Mouse (Mus musculus): ENCODE results near the gene Rps19bp1. TPM values are rescaled to one million over a fixed set of nuclear protein-coding genes. Genes with fewer than 3 reads are reported as not detected.

Rps19bp1 gene
- total and polyA plus RNA-seq, 3 experiments = 78.9 to 155 TPM; not detected in 1

- Histone ChIP-seq H3K79me2 (ENCODE audit: control insufficient read depth, insufficient read depth, low read length, poor library complexity) (peaks cover 37% of the 10 kb centered on the region), H3K9ac (ENCODE audit: control insufficient read depth, low read depth, low read length, poor library complexity, severe bottlenecking) (no peak overlapping the region), H3K4me1 (ENCODE audit: control insufficient read depth in 1 of 2, insufficient read depth in 2 of 2, low read length in 2 of 2) (peaks cover 0 to 11% of the 10 kb centered on the region in 2 experiments; a peak in 2 of 4 replicates), H3K27ac (ENCODE audit: control insufficient read depth, low read depth, low read length) (no peak overlapping the region), H3K9me3 (replicated peaks; ENCODE audit: insufficient read depth, low read length) (no peaks in the 10 kb centered on the region), H3K27me3 (ENCODE audit: control insufficient read depth in 1 of 2, insufficient read depth in 2 of 2, low read length in 2 of 2) (no peaks in the 10 kb centered on the region), H3K36me3 (ENCODE audit: control insufficient read depth in 1 of 2, insufficient read depth in 2 of 2, low read length in 2 of 2) (peaks cover 7 to 11% of the 10 kb centered on the region in 2 experiments; a peak in 3 of 4 replicates), H3K4me3 (ENCODE audit: control insufficient read depth in 1 of 2, insufficient read depth in 1 of 2, low read depth in 2 of 2, low read length in 2 of 2) (no peak overlapping the region)
- no peak for DNase-seq (ENCODE audit: low read depth, low spot score)
- no peak for TF ChIP-seq POLR2AphosphoS2 (IDR thresholded peaks at IDR 0.05; ENCODE audit: low read length)
- no peak for TF ChIP-seq E2F4 (IDR thresholded peaks at IDR 0.05; ENCODE audit: borderline replicate concordance, low read depth, low read length)
Measured at GRCm38 (mm10) chr15:80259406-80260045, 4.6 kb downstream of the Rps19bp1 start.

GRCm38 (mm10) chr15:80258240-80259170, 5.6 kb downstream of the Rps19bp1 start:
- peak overlapping the region; percentile 95 for H3K27ac ChIP-seq (ENCODE audit: control insufficient read depth, low read depth, low read length)
- TF ChIP-seq CHD2 (IDR thresholded peaks at IDR 0.05; ENCODE audit: low read length) (peak; percentile 49; the same call in 1 of the 2 replicates), POLR2AphosphoS2 (IDR thresholded peaks at IDR 0.05; ENCODE audit: low read length) (0 out of 2 replicates have a peak, but pooled peaks have one; percentile 20), USF2 (IDR thresholded peaks at IDR 0.05; ENCODE audit: borderline replicate concordance in 1 of 2, insufficient read depth in 1 of 2, low read depth in 1 of 2, low read length in 2 of 2) (no peak), GATA1 (IDR thresholded peaks at IDR 0.05; ENCODE audit: low read depth, low read length) (no peak), SIN3A (IDR thresholded peaks at IDR 0.05; ENCODE audit: low read length) (0 out of 2 replicates have a peak, but pooled peaks have one; percentile 10), POLR2A (IDR thresholded peaks at IDR 0.05; ENCODE audit: control insufficient read depth in 1 of 2, insufficient read depth in 1 of 2, low read depth in 1 of 2, low read length in 2 of 2, poor library complexity in 1 of 2) (0 out of 4 replicates have a peak, but pooled peaks of 1 of the 2 experiments have one; percentile 58), RAD21 (IDR thresholded peaks at IDR 0.05; ENCODE audit: low read depth, low read length) (no peak), SMC3 (IDR thresholded peaks at IDR 0.05; ENCODE audit: low read depth, low read length) (peak; percentile 12; the same call in 1 of the 2 replicates)

GRCm38 (mm10) chr15:80257602-80258239, 6.4 kb downstream of the Rps19bp1 start:
- peaks cover 7 to 11% of the 10 kb centered on the region in 2 experiments; a peak in 3 of 4 replicates for H3K36me3 ChIP-seq (ENCODE audit: control insufficient read depth in 1 of 2, insufficient read depth in 2 of 2, low read length in 2 of 2)
- peak overlapping the region; percentile 93 for H3K9ac ChIP-seq (ENCODE audit: control insufficient read depth, low read depth, low read length, poor library complexity, severe bottlenecking)
- H3K27me3 ChIP-seq (ENCODE audit: control insufficient read depth in 1 of 2, insufficient read depth in 2 of 2, low read length in 2 of 2) = no peaks in the 10 kb centered on the region
- H3K4me1 ChIP-seq (ENCODE audit: control insufficient read depth in 1 of 2, insufficient read depth in 2 of 2, low read length in 2 of 2) = peaks cover 0 to 11% of the 10 kb centered on the region in 2 experiments; a peak in 2 of 4 replicates
- DNase-seq (ENCODE audit: low read depth, low spot score) = peak; percentile 65
- peak overlapping the region; percentile 95 for H3K27ac ChIP-seq (ENCODE audit: control insufficient read depth, low read depth, low read length)
- H3K79me2 ChIP-seq (ENCODE audit: control insufficient read depth, insufficient read depth, low read length, poor library complexity) = peaks cover 27% of the 10 kb centered on the region
- no peaks in the 10 kb centered on the region for H3K9me3 ChIP-seq (replicated peaks; ENCODE audit: insufficient read depth, low read length)
- H3K4me3 ChIP-seq (ENCODE audit: control insufficient read depth in 1 of 2, insufficient read depth in 1 of 2, low read depth in 2 of 2, low read length in 2 of 2) = no peak overlapping the region; a peak in 1 of 4 replicates
- no peak for TF ChIP-seq NRF1 (IDR thresholded peaks at IDR 0.05; ENCODE audit: insufficient read depth, low read depth, low read length, poor library complexity, severe bottlenecking)
- TF ChIP-seq ZC3H11A (IDR thresholded peaks at IDR 0.05; ENCODE audit: low read depth, low read length) = no peak
- peak; percentile 96 for TF ChIP-seq POLR2AphosphoS2 (IDR thresholded peaks at IDR 0.05; ENCODE audit: low read length)
- no peak for TF ChIP-seq RCOR1 (IDR thresholded peaks at IDR 0.05; ENCODE audit: low read depth, low read length)
- no peak for TF ChIP-seq EP300 (IDR thresholded peaks at IDR 0.05; ENCODE audit: low read depth in 1 of 2, low read length in 2 of 2)
- no peak for TF ChIP-seq MAZ (IDR thresholded peaks at IDR 0.05; ENCODE audit: low read depth, low read length)
- peak; percentile 39; the same call in 1 of the 2 replicates for TF ChIP-seq POLR2AphosphoS5 (IDR thresholded peaks at IDR 0.05; ENCODE audit: borderline replicate concordance, low read depth, low read length)
- no peak for TF ChIP-seq USF2 (IDR thresholded peaks at IDR 0.05; ENCODE audit: borderline replicate concordance in 1 of 2, insufficient read depth in 1 of 2, low read depth in 1 of 2, low read length in 2 of 2)
- no peak for TF ChIP-seq HCFC1 (IDR thresholded peaks at IDR 0.05; ENCODE audit: low read depth, low read length)
- TF ChIP-seq CHD1 (IDR thresholded peaks at IDR 0.05; ENCODE audit: low read depth, low read length) = no peak
- TF ChIP-seq TBP (IDR thresholded peaks at IDR 0.05; ENCODE audit: low read depth, low read length) = no peak
- no peak for TF ChIP-seq MEF2A (IDR thresholded peaks at IDR 0.05; ENCODE audit: extremely low read depth, insufficient replicate concordance, low read depth, low read length, poor library complexity, severe bottlenecking)
- no peak for TF ChIP-seq E2F4 (IDR thresholded peaks at IDR 0.05; ENCODE audit: borderline replicate concordance, low read depth, low read length)
- TF ChIP-seq CHD2 (IDR thresholded peaks at IDR 0.05; ENCODE audit: low read length) = peak; percentile 40

More at GRCm38 (mm10) chr15:80258240-80259170, 5.6 kb downstream of the Rps19bp1 start:
- DNase-seq (ENCODE audit: low read depth, low spot score) = peak; percentile 78
- Histone ChIP-seq H3K4me3 (ENCODE audit: control insufficient read depth in 1 of 2, insufficient read depth in 1 of 2, low read depth in 2 of 2, low read length in 2 of 2) (no peak overlapping the region), H3K4me1 (ENCODE audit: control insufficient read depth in 1 of 2, insufficient read depth in 2 of 2, low read length in 2 of 2) (peaks cover 0 to 11% of the 10 kb centered on the region in 2 experiments; a peak in 2 of 4 replicates), H3K9ac (ENCODE audit: control insufficient read depth, low read depth, low read length, poor library complexity, severe bottlenecking) (no peak overlapping the region), H3K9me3 (replicated peaks; ENCODE audit: insufficient read depth, low read length) (no peaks in the 10 kb centered on the region), H3K36me3 (ENCODE audit: control insufficient read depth in 1 of 2, insufficient read depth in 2 of 2, low read length in 2 of 2) (peaks cover 7 to 11% of the 10 kb centered on the region in 2 experiments; a peak in 3 of 4 replicates), H3K27me3 (ENCODE audit: control insufficient read depth in 1 of 2, insufficient read depth in 2 of 2, low read length in 2 of 2) (no peaks in the 10 kb centered on the region), H3K79me2 (ENCODE audit: control insufficient read depth, insufficient read depth, low read length, poor library complexity) (peaks cover 32% of the 10 kb centered on the region)
